ENCODE assay signal across 17 mouse cellular contexts in the genomic region with DNA sequence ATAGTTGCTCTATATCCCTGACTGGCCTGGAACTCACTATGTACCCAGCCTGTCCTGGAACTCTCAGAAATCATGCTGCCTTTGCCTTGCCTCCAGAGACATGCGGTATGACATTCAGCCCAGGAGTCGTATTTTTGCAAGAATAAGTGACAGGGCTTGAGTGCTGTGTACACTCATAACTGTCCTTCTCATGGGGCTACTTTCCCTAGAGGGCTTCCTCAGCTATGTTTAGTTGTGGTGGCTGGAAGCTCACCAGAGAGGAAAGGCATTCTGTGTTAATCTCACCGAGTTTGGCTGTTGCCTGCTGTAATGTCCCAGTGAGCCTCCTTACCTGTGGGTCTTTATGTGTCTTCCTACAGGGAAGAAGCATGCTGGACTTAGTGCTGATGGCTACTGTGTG. TPM values are rescaled to one million over a fixed set of nuclear protein-coding genes. Genes with fewer than 3 reads are reported as not detected.
"Had no signal": no experiment of that assay in that cellular context is flagged by ENCODE, and none has a peak within 500 bp of the region (broad histone marks: within the 10 kb centered on the region; RNA-seq: fewer than 3 reads in every experiment).

No protein-coding gene starts in this region.

- ATAC-seq: liver, postnatal 0 days; lung, postnatal 0 days; midbrain, embryonic 13.5 days; midbrain, embryonic 15.5 days had no signal

- H3K4me3 ChIP-seq: lung, embryonic 15.5 days; megakaryocyte, embryonic 14.5 days; midbrain, embryonic 13.5 days; midbrain, embryonic 15.5 days; neural tube, embryonic 12.5 days; stomach, embryonic 15.5 days had no signal

- H3K9me3 ChIP-seq: lung, embryonic 15.5 days; megakaryocyte, embryonic 14.5 days; midbrain, embryonic 13.5 days; midbrain, embryonic 15.5 days; neural tube, embryonic 12.5 days; stomach, embryonic 15.5 days had no signal

- DNase-seq: liver, postnatal 0 days; lung, adult 2 months; lung, postnatal 14 days; lung, postnatal 36 days; right cerebral cortex, postnatal 14 days; thymus, adult 2 months; thymus, postnatal 25 days; thymus, postnatal 4 days had no signal

- H3K4me2 ChIP-seq: lung, embryonic 15.5 days; midbrain, embryonic 11.5 days; midbrain, embryonic 13.5 days; midbrain, embryonic 15.5 days; neural tube, embryonic 12.5 days; stomach, embryonic 15.5 days had no signal

- H3K27me3 ChIP-seq: lung, embryonic 15.5 days; neural tube, embryonic 12.5 days; stomach, embryonic 15.5 days had no signal

- H3K27ac ChIP-seq: lung, embryonic 15.5 days; macrophage; midbrain, embryonic 13.5 days; midbrain, embryonic 15.5 days; neural tube, embryonic 12.5 days; stomach, embryonic 15.5 days had no signal

- H3K36me3 ChIP-seq: lung, embryonic 15.5 days; midbrain, embryonic 13.5 days; midbrain, embryonic 15.5 days; neural tube, embryonic 12.5 days; stomach, embryonic 15.5 days had no signal

- H3K9ac ChIP-seq: liver, postnatal 0 days; lung, embryonic 15.5 days; midbrain, embryonic 13.5 days; midbrain, embryonic 15.5 days; neural tube, embryonic 12.5 days; stomach, embryonic 15.5 days had no signal

RNA-seq across cellular contexts. Expression of gene Zfp541, which starts 33.0 kb away (rescaled TPM):
- polyA plus RNA-seq: liver, postnatal 0 days; lung, embryonic 15.5 days; lung, postnatal 0 days; macrophage; midbrain, embryonic 11.5 days; midbrain, embryonic 13.5 days had no signal

RNA-seq across cellular contexts. Expression of gene Slc8a2, which starts 35.0 kb away (rescaled TPM):
- polyA plus RNA-seq: liver, postnatal 0 days; macrophage had no signal
